Mouse (Mus musculus) embryonic fibroblast, embryonic 13.5 days (primary cell): Measurements from ENCODE around the gene Frmpd4.

ENCODE experiments used
- CTCF ChIP-seq: IDR thresholded peaks from 2 replicates; pipeline ENCODE4 v1.5.1; 2011; ENCODE audit warnings: mild to moderate bottlenecking, control low read depth, low read length, moderate library complexity, borderline replicate concordance; ENCODE audit not compliant: insufficient read depth
- POLR2A ChIP-seq: IDR thresholded peaks from 2 replicates; pipeline ENCODE4 v1.6.1; 2011; ENCODE audit warnings: low read depth, mild to moderate bottlenecking, control low read depth, low read length, moderate library complexity

DNA sequence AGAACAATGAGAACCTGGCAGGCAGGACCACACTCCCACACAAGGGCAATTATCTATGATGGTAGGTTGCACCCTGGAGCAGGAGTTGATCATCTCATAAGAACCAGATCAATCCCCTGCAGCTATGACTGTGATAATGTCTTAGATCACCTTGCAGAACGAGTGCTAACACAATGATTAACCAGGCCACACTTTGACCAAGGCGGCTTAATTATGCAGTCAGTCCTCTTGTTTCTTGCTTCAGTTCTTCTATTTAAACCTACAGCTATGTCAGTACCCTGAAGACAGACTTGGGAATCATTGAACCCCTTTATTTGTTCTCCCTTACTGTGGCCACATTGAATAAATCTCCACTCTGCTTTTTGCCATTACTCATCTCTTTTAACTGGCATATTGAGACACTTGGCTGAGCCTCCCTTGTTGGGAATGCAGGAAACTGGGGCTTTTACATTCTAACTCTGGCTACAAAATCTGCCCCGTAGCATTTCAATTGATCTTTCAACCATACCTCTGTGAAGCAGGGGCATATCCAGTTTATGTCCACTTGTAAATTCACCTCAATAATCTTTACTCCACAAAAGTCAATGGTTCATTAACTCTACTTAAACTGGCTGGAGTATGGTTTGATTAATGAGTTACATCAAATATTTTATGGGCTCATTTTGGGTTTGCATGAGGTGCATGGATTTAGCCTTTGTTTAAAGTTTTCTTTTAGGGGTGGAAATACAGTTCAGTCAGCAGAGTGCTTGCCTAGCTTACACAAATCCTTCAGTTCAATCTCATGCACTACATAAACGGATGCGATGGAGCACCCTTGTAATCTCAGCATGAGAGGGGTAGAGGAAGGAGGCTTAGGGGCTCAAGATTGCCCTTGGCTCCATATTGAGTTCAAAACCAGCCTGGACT, 227.5 kb downstream of the Frmpd4 start:
- TF ChIP-seq CTCF: no peak
- TF ChIP-seq POLR2A: no peak
